Mouse (Mus musculus): ENCODE results near the gene Tprn. TPM values are rescaled to one million over a fixed set of nuclear protein-coding genes. Genes with fewer than 3 reads are reported as not detected.

Gene Tprn
- polyA plus RNA-seq, 2 experiments = 2.4 to 2.6 TPM

DNA sequence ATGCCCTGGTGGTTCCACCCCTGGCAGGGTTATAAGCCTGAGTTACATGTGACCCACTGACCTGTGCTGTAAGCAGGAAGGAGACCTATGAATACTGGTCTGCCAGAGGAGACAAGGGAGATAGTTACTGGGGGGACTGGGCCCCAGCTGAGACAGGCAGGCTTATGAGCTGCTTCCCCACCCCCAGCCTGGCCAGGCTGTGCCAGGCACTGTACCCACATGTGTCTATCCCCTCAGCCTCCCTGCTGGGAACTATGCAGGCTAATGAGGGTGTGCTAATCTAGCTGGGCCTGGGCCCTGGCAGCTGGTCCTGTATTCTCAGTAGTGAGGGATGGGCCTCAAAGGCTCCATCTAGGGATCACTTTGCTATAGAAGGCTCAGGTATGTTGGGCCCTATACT is 4.8 kb downstream of the Tprn start:
- H3K9me3 ChIP-seq (ENCODE audit: control insufficient read depth, low read length) = no peaks in the 10 kb centered on the region
- peaks cover 17 to 38% of the 10 kb centered on the region in 2 experiments for H3K4me1 ChIP-seq (replicated peaks; ENCODE audit: control insufficient read depth in 2 of 2, insufficient read depth in 2 of 2, low read length in 1 of 2)
- no peak overlapping the region for H3K4me2 ChIP-seq (ENCODE audit: low read depth)
- no peak for DNase-seq (ENCODE audit: low read depth in 3 of 3, low spot score in 3 of 3)
- TF ChIP-seq EP300 (IDR thresholded peaks at IDR 0.05; ENCODE audit: low read depth) (no peak), CTCF (IDR thresholded peaks at IDR 0.05; ENCODE audit: low read depth) (no peak)
- H3K36me3 ChIP-seq (replicated peaks; ENCODE audit: control insufficient read depth, insufficient read depth, low read depth) = peaks cover 15% of the 10 kb centered on the region
- H3K27ac ChIP-seq = no peak overlapping the region; the same call in 1 of the 2 replicates
- no peaks in the 10 kb centered on the region for H3K27me3 ChIP-seq (ENCODE audit: control insufficient read depth, insufficient read depth, low read length)
- H3K4me3 ChIP-seq (ENCODE audit: insufficient read depth in 1 of 2, low read depth in 2 of 2, low read length in 2 of 2) = no peak overlapping the region
- H3K9ac ChIP-seq (replicated peaks) = no peak overlapping the region
- ATAC-seq (ENCODE audit: insufficient read depth) = no peak

DNA sequence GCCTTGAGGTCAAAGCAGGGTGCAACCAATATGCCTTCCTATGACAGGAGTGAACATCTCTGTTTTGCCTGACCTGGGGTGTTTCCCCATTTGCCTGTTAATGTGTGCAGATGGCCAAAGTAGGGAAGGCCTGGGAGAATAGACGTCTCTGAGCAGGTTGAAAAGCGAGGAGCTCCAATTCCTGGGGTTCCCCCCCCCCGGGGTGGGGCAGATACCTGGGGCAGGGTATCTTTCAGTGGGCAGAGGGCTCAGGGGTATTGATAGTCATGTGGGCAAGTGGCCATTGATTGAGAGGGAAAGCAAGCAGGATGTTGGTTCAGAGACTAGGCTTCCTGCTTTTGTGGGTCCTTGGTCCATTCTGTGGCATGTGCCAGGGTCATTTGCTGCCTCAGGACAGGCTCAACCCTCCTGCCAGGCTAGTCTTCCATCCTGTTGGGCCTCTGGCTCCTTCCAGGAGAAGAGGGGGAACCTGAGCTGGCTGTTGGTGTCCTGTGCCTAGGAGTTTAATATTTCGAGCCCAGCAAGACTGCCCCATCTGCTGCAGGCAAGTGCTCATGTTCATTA is 5.4 kb downstream of the Tprn start:
- Histone ChIP-seq H3K27me3 (ENCODE audit: control insufficient read depth, insufficient read depth, low read length) (no peaks in the 10 kb centered on the region), H3K4me3 (ENCODE audit: insufficient read depth in 1 of 2, low read depth in 2 of 2, low read length in 2 of 2) (no peak overlapping the region), H3K36me3 (replicated peaks; ENCODE audit: control insufficient read depth, insufficient read depth, low read depth) (peaks cover 15% of the 10 kb centered on the region), H3K4me1 (replicated peaks; ENCODE audit: control insufficient read depth in 2 of 2, insufficient read depth in 2 of 2, low read length in 1 of 2) (peaks cover 17 to 38% of the 10 kb centered on the region in 2 experiments), H3K4me2 (ENCODE audit: low read depth) (no peak overlapping the region), H3K9me3 (ENCODE audit: control insufficient read depth, low read length) (no peaks in the 10 kb centered on the region), H3K9ac (replicated peaks) (no peak overlapping the region), H3K27ac (no peak overlapping the region)
- 70% methylated on average over 4 of the region's 4 CpGs for WGBS (ENCODE audit: insufficient replicate concordance)
- TF ChIP-seq CTCF (IDR thresholded peaks at IDR 0.05; ENCODE audit: low read depth) = no peak
- no peak for TF ChIP-seq EP300 (IDR thresholded peaks at IDR 0.05; ENCODE audit: low read depth)
- ATAC-seq (ENCODE audit: insufficient read depth) (no peak), DNase-seq (ENCODE audit: low read depth in 3 of 3, low spot score in 3 of 3) (no peak)

DNA sequence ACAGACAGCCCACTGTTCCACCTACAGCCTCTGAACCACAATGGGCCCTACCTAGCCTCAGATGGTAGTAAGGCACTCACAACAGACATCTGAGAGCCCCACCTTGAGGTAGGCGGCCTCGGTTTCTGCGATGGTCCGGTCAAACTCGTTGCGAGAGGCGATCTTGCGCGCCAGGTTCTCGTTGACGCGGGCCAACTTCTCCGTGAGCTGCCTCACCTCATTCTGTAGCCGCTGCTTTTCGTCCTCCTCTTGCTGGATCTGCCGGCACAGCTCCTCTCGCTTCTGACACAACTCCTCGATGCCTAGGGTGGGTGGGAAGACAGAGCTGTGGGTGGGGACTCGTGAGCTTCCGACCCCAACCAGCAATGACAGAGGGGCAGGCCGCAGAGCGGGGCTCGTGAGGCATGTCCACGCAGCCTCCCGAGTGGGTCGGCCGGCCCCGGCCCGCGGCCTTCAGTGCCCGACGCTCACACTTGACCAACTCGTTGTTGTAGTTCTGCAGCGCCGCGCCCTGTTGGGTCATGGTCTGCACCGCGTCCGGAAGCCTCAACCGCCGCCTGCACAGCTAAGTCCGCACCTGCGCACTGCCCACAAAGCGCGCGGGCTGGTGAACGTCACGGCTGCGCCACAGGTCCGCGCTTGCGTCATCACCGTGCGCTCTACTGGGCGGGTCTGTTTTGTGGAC is 9.6 kb downstream of the Tprn start, which contains the start of the genes Ssna1 and Anapc2:
Ssna1 (minus strand) TSS at position 612 of the 685 bp plus-strand sequence.
Anapc2 (plus strand) TSS at position 652 of the 685 bp plus-strand sequence.
- Histone ChIP-seq H3K4me1 (replicated peaks; ENCODE audit: control insufficient read depth in 2 of 2, insufficient read depth in 2 of 2, low read length in 1 of 2) (peaks cover 7 to 19% of the 10 kb centered on the region in 2 experiments), H3K27me3 (ENCODE audit: control insufficient read depth, insufficient read depth, low read length) (no peaks in the 10 kb centered on the region), H3K4me3 (ENCODE audit: insufficient read depth in 1 of 2, low read depth in 2 of 2, low read length in 2 of 2) (peak within 1 kb of the TSS; percentile 88 to 97), H3K9ac (replicated peaks) (peak within 1 kb of the TSS; percentile 94), H3K36me3 (replicated peaks; ENCODE audit: control insufficient read depth, insufficient read depth, low read depth) (peaks cover 32% of the 10 kb centered on the region), H3K27ac (peak within 1 kb of the TSS; percentile 70), H3K4me2 (ENCODE audit: low read depth) (peak within 1 kb of the TSS; percentile 86), H3K9me3 (ENCODE audit: control insufficient read depth, low read length) (no peaks in the 10 kb centered on the region)
- DNase-seq (ENCODE audit: low read depth in 3 of 3, low spot score in 3 of 3) (peak; percentile 94 to 96 (median 95)), ATAC-seq (ENCODE audit: insufficient read depth) (peak; percentile 92)
- TF ChIP-seq EP300 (IDR thresholded peaks at IDR 0.05; ENCODE audit: low read depth) (no peak), CTCF (IDR thresholded peaks at IDR 0.05; ENCODE audit: low read depth) (peak; percentile 57)
- WGBS (ENCODE audit: insufficient replicate concordance) = under 1% methylated on average over 55 of the region's 55 CpGs

DNA sequence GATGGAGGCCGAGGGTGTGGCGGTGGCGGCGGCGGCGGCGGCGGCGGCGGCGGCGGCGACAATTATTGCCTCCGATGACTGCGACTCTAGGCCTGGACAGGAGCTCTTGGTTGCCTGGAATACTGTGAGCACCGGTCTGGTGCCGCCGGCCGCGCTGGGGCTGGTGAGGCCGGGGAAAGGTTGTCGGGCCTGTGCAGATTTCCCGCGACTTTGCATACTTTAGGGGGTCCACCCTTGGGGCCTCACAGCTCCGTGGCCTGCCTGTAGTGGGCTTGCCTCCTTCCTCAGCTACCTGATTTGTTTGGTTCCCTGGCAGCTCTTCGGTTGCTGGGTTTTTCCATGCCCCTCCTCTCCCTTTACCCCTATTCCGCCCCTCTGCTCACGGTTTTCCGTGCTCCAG is 10.1 kb downstream of the Tprn start:
- no peaks in the 10 kb centered on the region for H3K9me3 ChIP-seq (ENCODE audit: control insufficient read depth, low read length)
- peak overlapping the region; percentile 94 for H3K9ac ChIP-seq (replicated peaks)
- H3K27ac ChIP-seq = peak overlapping the region; percentile 36
- H3K36me3 ChIP-seq (replicated peaks; ENCODE audit: control insufficient read depth, insufficient read depth, low read depth) = peaks cover 33% of the 10 kb centered on the region
- no peaks in the 10 kb centered on the region for H3K27me3 ChIP-seq (ENCODE audit: control insufficient read depth, insufficient read depth, low read length)
- H3K4me3 ChIP-seq (ENCODE audit: insufficient read depth in 1 of 2, low read depth in 2 of 2, low read length in 2 of 2) = peak overlapping the region; percentile 79 to 88
- ATAC-seq (ENCODE audit: insufficient read depth) = peak; percentile 44
- H3K4me1 ChIP-seq (replicated peaks; ENCODE audit: control insufficient read depth in 2 of 2, insufficient read depth in 2 of 2, low read length in 1 of 2) = peaks cover 5 to 13% of the 10 kb centered on the region in 2 experiments
- peak overlapping the region; percentile 86 for H3K4me2 ChIP-seq (ENCODE audit: low read depth)
- under 1% methylated on average over 29 of the region's 29 CpGs for WGBS (ENCODE audit: insufficient replicate concordance)
- no peak for DNase-seq (ENCODE audit: low read depth in 3 of 3, low spot score in 3 of 3)
- no peak for TF ChIP-seq EP300 (IDR thresholded peaks at IDR 0.05; ENCODE audit: low read depth)
- TF ChIP-seq CTCF (IDR thresholded peaks at IDR 0.05; ENCODE audit: low read depth) = no peak

DNA sequence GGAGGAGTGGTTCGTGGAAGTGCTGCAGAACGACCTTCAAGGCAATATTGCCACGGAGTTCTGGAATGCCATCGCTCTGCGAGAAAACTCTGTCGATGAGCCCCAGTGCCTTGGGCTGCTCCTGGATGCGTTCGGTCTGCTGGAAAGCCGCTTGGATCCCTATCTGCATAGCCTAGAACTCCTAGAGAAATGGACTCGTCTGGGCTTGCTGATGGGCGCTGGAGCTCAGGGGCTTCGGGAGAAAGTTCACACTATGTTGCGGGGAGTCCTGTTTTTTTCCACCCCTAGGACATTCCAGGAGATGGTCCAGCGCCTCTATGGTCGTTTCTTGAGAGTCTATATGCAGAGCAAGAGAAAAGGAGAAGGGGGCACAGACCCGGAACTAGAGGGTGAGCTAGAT is 10.6 kb downstream of the Tprn start:
- ATAC-seq (ENCODE audit: insufficient read depth) = no peak
- H3K27ac ChIP-seq = peak overlapping the region; percentile 36; the same call in 1 of the 2 replicates

More for the DNA sequence above, 10.6 kb downstream of the Tprn start:
- peak overlapping the region; percentile 94 for H3K9ac ChIP-seq (replicated peaks)
- peaks cover 38% of the 10 kb centered on the region for H3K36me3 ChIP-seq (replicated peaks; ENCODE audit: control insufficient read depth, insufficient read depth, low read depth)
- peaks cover 5 to 12% of the 10 kb centered on the region in 2 experiments for H3K4me1 ChIP-seq (replicated peaks; ENCODE audit: control insufficient read depth in 2 of 2, insufficient read depth in 2 of 2, low read length in 1 of 2)
- H3K9me3 ChIP-seq (ENCODE audit: control insufficient read depth, low read length) = no peaks in the 10 kb centered on the region
- no peak for DNase-seq (ENCODE audit: low read depth in 3 of 3, low spot score in 3 of 3)
- 34% methylated on average over 16 of the region's 16 CpGs for WGBS (ENCODE audit: insufficient replicate concordance)
- peak overlapping the region; percentile 79 to 88 for H3K4me3 ChIP-seq (ENCODE audit: insufficient read depth in 1 of 2, low read depth in 2 of 2, low read length in 2 of 2)
- peak overlapping the region; percentile 86 for H3K4me2 ChIP-seq (ENCODE audit: low read depth)
- H3K27me3 ChIP-seq (ENCODE audit: control insufficient read depth, insufficient read depth, low read length) = no peaks in the 10 kb centered on the region
- TF ChIP-seq CTCF (IDR thresholded peaks at IDR 0.05; ENCODE audit: low read depth) = no peak
- TF ChIP-seq EP300 (IDR thresholded peaks at IDR 0.05; ENCODE audit: low read depth) = no peak

All from liver, embryonic 14.5 days (tissue).